Mouse (Mus musculus): ENCODE measurements around the gene Cdh5. TPM values are rescaled to one million over a fixed set of nuclear protein-coding genes. Genes with fewer than 3 reads are reported as not detected.

Cdh5 gene
- polyA plus RNA-seq, 1 experiment: 0.34 TPM

DNA sequence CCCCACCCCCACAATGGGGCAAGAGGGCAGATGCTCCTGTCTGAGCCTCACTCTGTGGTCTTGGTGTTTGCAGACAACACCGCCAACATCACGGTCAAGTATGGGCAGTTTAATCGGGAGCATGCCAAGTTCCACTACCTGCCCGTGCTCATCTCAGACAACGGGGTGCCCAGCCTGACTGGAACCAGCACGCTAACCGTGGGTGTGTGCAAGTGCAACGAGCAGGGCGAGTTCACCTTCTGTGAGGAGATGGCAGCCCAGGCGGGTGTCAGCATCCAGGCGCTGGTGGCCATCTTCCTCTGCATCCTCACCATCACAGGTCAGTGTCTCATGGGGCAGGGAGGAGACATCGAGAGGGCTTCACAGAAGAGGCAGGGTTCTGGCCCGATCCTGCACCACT lies 39.2 kb downstream of the Cdh5 start:
- Histone ChIP-seq H3K27ac (ENCODE audit: insufficient read depth, low read length) (no peak overlapping the region), H3K4me3 (ENCODE audit: low read depth, low read length) (peak overlapping the region; percentile 10; the same call in 1 of the 2 replicates), H3K9ac (ENCODE audit: low read depth, poor library complexity, severe bottlenecking) (no peak overlapping the region), H3K9me3 (replicated peaks; ENCODE audit: control insufficient read depth, insufficient read depth, low read length, poor library complexity, severe bottlenecking) (no peaks in the 10 kb centered on the region), H3K36me3 (ENCODE audit: control insufficient read depth, insufficient read depth, low read length, poor library complexity, severe bottlenecking) (no peaks in the 10 kb centered on the region), H3K4me1 (ENCODE audit: control insufficient read depth, insufficient read depth, low read length) (no peaks in the 10 kb centered on the region), H3K27me3 (ENCODE audit: control insufficient read depth, insufficient read depth, low read length, poor library complexity, severe bottlenecking) (no peaks in the 10 kb centered on the region)
- TF ChIP-seq EP300 (IDR thresholded peaks at IDR 0.05; ENCODE audit: insufficient read depth, low read depth, low read length) (no peak), CTCF (IDR thresholded peaks at IDR 0.05; ENCODE audit: low read depth, low read length) (no peak), POLR2A (IDR thresholded peaks at IDR 0.05; ENCODE audit: insufficient read depth, low read length) (no peak)

DNA sequence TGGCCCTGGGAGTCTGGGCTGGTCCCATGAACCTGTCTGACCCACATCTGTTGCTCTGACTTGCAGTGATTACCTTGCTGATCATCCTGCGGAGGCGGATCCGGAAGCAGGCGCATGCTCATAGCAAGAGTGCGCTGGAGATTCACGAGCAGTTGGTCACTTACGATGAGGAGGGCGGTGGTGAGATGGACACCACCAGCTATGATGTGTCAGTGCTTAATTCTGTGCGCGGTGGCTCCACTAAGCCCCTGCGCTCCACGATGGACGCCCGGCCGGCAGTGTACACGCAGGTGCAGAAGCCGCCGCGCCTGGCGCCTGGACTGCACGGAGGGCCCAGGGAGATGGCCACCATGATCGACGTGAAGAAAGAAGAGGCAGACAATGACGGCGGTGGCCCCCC lies 41.0 kb downstream of the Cdh5 start:
- Histone ChIP-seq H3K4me1 (ENCODE audit: control insufficient read depth, insufficient read depth, low read length) (no peaks in the 10 kb centered on the region), H3K9me3 (replicated peaks; ENCODE audit: control insufficient read depth, insufficient read depth, low read length, poor library complexity, severe bottlenecking) (no peaks in the 10 kb centered on the region), H3K9ac (ENCODE audit: low read depth, poor library complexity, severe bottlenecking) (no peak overlapping the region), H3K4me3 (ENCODE audit: low read depth, low read length) (peak overlapping the region; percentile 64), H3K36me3 (ENCODE audit: control insufficient read depth, insufficient read depth, low read length, poor library complexity, severe bottlenecking) (no peaks in the 10 kb centered on the region), H3K27me3 (ENCODE audit: control insufficient read depth, insufficient read depth, low read length, poor library complexity, severe bottlenecking) (no peaks in the 10 kb centered on the region), H3K27ac (ENCODE audit: insufficient read depth, low read length) (no peak overlapping the region)
- TF ChIP-seq EP300 (IDR thresholded peaks at IDR 0.05; ENCODE audit: insufficient read depth, low read depth, low read length) (no peak), POLR2A (IDR thresholded peaks at IDR 0.05; ENCODE audit: insufficient read depth, low read length) (no peak), CTCF (IDR thresholded peaks at IDR 0.05; ENCODE audit: low read depth, low read length) (no peak)

DNA sequence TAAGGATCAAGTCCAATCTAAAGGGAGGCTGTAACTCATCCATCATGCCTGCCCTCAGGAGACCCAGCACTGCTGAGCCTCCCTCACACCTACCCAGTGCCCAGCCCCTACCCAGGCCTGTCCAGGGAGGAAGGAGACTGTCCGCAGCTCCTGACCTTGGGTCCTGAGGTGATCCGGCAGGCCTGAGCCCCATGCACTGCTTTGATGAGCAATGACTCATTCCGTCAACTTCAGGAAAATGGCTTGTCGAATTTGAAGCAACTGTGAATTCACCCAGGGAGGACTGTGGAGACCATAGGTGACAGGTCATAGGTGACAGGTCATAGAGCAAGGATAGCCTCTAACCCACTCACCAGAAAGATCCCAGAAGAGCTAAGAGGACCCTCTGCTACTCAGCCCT lies 42.0 kb downstream of the Cdh5 start:
- H3K27me3 ChIP-seq (ENCODE audit: control insufficient read depth, insufficient read depth, low read length, poor library complexity, severe bottlenecking): no peaks in the 10 kb centered on the region
- no peaks in the 10 kb centered on the region for H3K9me3 ChIP-seq (replicated peaks; ENCODE audit: control insufficient read depth, insufficient read depth, low read length, poor library complexity, severe bottlenecking)
- H3K9ac ChIP-seq (ENCODE audit: low read depth, poor library complexity, severe bottlenecking): no peak overlapping the region
- H3K4me1 ChIP-seq (ENCODE audit: control insufficient read depth, insufficient read depth, low read length): no peaks in the 10 kb centered on the region
- no peaks in the 10 kb centered on the region for H3K36me3 ChIP-seq (ENCODE audit: control insufficient read depth, insufficient read depth, low read length, poor library complexity, severe bottlenecking)
- no peak overlapping the region for H3K27ac ChIP-seq (ENCODE audit: insufficient read depth, low read length)
- TF ChIP-seq POLR2A (IDR thresholded peaks at IDR 0.05; ENCODE audit: insufficient read depth, low read length) (no peak), CTCF (IDR thresholded peaks at IDR 0.05; ENCODE audit: low read depth, low read length) (no peak), EP300 (IDR thresholded peaks at IDR 0.05; ENCODE audit: insufficient read depth, low read depth, low read length) (no peak)
- no peak overlapping the region for H3K4me3 ChIP-seq (ENCODE audit: low read depth, low read length)

DNA sequence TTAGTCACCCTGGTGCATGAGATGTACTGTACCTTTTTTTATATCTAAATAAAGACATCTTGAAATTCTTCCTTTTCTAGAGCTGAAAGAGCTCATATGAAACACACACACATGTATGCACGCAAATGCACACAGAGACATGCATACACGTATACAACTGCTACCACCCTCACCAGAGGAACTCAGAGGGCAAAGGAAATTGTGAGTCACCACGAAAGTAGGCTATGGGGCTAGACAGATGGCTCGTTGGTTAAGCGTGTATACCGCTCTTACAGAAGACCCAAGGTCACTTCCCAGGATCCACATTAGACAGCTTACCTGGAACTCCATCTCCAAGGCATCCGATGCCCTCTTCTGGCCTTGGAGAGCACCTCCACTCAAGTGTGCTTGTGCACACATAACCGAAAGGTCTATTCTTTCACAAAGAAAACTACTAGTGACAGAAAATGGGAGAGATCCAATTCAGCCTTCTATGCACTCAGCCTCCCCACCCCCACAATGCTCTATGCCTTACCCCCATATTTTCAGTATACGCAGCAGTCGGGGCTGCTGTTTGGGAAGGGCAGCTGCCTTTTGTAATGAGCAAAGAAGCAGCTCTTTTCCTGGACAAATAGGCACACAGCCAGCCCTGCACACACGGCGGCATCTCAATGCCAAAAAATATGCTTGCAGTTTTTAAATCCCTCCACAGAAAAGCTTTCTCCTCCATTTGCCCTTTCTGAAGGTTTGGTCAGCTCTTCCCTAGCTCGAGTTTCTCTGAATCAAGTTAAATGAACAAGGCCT lies 43.2 kb downstream of the Cdh5 start:
- Histone ChIP-seq H3K9me3 (replicated peaks; ENCODE audit: control insufficient read depth, insufficient read depth, low read length, poor library complexity, severe bottlenecking) (no peaks in the 10 kb centered on the region), H3K9ac (ENCODE audit: low read depth, poor library complexity, severe bottlenecking) (no peak overlapping the region), H3K4me3 (ENCODE audit: low read depth, low read length) (no peak overlapping the region), H3K36me3 (ENCODE audit: control insufficient read depth, insufficient read depth, low read length, poor library complexity, severe bottlenecking) (no peaks in the 10 kb centered on the region), H3K27ac (ENCODE audit: insufficient read depth, low read length) (no peak overlapping the region), H3K4me1 (ENCODE audit: control insufficient read depth, insufficient read depth, low read length) (no peaks in the 10 kb centered on the region), H3K27me3 (ENCODE audit: control insufficient read depth, insufficient read depth, low read length, poor library complexity, severe bottlenecking) (no peaks in the 10 kb centered on the region)
- TF ChIP-seq EP300 (IDR thresholded peaks at IDR 0.05; ENCODE audit: insufficient read depth, low read depth, low read length): no peak
- peak; percentile 43 for TF ChIP-seq CTCF (IDR thresholded peaks at IDR 0.05; ENCODE audit: low read depth, low read length)
- TF ChIP-seq POLR2A (IDR thresholded peaks at IDR 0.05; ENCODE audit: insufficient read depth, low read length): no peak

DNA sequence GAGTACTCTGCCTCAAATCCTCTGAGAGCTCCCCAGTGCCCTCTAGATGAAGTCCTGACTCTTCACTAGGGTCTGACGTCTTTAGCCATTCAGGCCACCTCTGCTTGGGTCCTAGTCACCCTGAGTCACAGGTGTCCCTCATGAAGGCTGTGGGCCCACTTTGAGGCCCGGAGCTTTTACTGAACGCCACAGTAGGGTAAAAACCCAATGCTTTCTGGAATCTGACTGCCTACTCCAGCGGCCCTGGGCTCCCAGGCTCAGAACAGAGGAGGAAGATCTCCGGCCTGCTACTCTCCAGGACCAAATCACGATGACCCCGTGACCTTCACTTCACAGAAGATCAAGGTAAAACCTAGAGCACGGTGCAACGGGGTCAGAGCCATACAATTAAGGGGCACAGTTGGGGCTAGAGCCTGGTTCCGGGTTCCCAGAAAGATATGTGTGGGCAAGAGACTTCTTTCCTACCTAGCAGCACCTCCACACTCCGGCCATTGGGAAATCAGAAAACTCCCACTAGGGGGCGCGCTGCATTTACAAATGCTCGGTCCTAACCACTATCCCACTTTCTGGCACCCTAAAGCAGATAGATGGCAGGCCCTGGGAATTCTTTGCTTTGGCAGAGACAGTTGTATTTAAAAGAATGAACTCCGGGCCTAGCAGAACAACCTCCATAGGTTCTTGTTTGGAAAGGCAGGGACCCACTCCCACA lies 44.7 kb downstream of the Cdh5 start:
- Histone ChIP-seq H3K9ac (ENCODE audit: low read depth, poor library complexity, severe bottlenecking) (no peak overlapping the region), H3K27ac (ENCODE audit: insufficient read depth, low read length) (no peak overlapping the region), H3K4me3 (ENCODE audit: low read depth, low read length) (no peak overlapping the region), H3K4me1 (ENCODE audit: control insufficient read depth, insufficient read depth, low read length) (no peaks in the 10 kb centered on the region), H3K36me3 (ENCODE audit: control insufficient read depth, insufficient read depth, low read length, poor library complexity, severe bottlenecking) (no peaks in the 10 kb centered on the region), H3K27me3 (ENCODE audit: control insufficient read depth, insufficient read depth, low read length, poor library complexity, severe bottlenecking) (no peaks in the 10 kb centered on the region), H3K9me3 (replicated peaks; ENCODE audit: control insufficient read depth, insufficient read depth, low read length, poor library complexity, severe bottlenecking) (no peaks in the 10 kb centered on the region)
- TF ChIP-seq EP300 (IDR thresholded peaks at IDR 0.05; ENCODE audit: insufficient read depth, low read depth, low read length) (no peak), CTCF (IDR thresholded peaks at IDR 0.05; ENCODE audit: low read depth, low read length) (peak; percentile 80)
